Mouse (Mus musculus) stomach, postnatal 0 days (tissue): ENCODE measurements around the gene Nup160.

ENCODE experiments used
- CTCF ChIP-seq: IDR thresholded peaks from 2 replicates; pipeline ENCODE4 v1.5.1; 2016; ENCODE audit warnings: antibody characterized with exemption, low read depth, mild to moderate bottlenecking, moderate library complexity
- EP300 ChIP-seq: optimal IDR thresholded peaks from 2 replicates; pipeline ENCODE3; 2016; ENCODE audit warnings: antibody characterized with exemption

DNA sequence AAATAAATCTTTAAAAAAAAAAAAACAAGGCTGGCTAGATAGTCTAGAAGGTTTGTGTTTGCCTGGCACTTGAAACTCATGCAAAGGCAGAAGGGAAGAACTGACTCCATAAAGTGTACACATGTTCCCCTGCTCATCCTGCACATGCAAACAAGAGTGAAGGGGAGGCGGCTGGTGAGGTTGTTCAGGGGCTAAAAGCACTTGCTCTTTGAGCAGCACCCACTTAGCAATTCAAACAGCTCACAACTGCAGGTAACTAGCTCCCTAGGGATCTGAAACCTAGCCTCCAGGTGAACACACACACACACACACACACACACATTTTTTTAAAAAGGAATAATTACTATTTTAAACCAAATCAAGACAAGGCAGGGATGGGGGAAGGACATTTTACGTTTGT is 104.9 kb downstream of the Nup160 start:
- no peak for TF ChIP-seq CTCF
- TF ChIP-seq EP300 = no peak
